Mouse (Mus musculus): ENCODE results near the gene Foxc1.

The Foxc1 gene

DNA sequence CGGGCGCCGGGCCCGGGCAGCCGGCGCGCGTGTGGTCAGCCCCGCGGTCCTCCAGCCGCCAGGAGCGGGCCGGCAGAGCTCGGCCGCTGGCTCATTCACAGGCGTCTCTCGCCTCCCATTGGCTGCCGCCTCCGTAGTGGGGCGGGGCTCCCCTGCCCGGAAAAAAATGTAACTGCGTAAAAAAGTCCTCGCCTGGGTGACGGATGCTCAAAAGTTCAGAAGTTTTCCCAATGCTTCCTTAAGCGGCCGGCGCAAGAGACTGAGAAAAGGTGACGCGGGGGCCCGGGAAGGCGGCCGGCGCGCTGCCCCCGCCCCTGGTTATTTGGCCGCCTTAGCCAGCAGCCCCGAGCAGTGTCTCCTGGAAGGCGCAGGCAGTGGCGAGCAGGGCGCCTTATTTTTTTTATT, at the start of gene Foxc1:
Gene Foxc1 (plus strand): TSS at position 206 of the 405 bp plus-strand sequence.
- DNase-seq (ENCODE audit: low read depth, low spot score), result peak; percentile 63

DNA sequence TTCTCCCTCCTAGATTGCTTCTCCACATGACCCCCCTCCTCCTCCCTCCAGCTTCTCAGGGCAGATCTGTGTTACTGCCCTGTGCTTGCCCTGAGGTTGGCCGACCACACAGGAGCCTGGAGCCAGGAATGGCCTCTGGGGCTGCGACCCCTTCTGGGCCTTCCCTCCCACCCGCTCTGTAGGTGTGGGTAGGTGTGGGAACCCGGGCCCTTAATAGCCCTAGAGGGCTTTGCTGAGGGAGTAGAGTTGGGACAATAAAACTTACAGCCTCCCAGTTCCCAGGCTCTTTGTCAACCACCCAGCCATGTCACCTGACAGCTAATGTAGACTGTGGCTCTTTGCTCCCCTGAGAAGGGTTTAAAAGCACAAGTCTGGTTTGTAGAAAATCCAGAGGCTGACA, 46.0 kb upstream of the Foxc1 start:
- no peak for DNase-seq (ENCODE audit: low read depth, low spot score)

DNA sequence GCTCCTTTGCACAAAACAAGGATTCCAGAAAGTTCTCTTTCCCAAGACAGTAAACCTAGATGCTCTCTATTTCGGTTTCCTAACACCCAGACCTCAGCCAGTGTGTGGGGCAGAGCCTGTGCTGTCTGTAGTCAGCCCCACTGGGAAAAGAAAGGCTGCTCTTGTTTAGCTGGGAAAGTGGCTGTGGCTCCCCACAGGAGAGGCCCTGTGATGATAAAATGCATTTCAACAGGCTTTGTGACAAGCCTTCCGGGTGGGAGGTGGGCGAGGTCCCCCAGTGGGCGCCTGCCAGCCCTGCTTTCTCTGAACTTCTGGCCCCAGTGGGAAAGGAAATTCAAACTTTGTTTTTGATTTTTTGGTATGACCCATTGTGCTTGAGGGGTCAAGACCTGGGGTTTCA, 45.4 kb upstream of the Foxc1 start:
- DNase-seq (ENCODE audit: low read depth, low spot score), result no peak

DNA sequence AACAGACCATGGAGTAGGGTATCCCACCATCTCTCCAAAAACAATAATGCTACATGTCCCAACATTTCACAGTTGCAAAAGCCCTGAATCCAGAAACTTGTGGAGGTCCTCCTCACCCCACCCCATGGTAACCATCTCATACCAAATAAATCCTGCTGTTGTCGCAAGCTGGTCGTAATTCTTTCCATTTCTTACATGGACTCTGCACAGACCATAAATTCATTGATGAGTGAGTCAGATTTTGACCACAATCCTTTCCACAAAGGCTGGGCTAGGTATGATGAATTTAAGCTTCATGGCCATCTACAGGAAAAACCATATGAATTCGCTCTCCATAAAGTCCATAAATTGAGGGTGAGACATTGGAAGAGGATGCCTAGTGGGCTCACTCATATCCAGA, 42.0 kb upstream of the Foxc1 start:
- no peak for DNase-seq (ENCODE audit: low read depth, low spot score)

DNA sequence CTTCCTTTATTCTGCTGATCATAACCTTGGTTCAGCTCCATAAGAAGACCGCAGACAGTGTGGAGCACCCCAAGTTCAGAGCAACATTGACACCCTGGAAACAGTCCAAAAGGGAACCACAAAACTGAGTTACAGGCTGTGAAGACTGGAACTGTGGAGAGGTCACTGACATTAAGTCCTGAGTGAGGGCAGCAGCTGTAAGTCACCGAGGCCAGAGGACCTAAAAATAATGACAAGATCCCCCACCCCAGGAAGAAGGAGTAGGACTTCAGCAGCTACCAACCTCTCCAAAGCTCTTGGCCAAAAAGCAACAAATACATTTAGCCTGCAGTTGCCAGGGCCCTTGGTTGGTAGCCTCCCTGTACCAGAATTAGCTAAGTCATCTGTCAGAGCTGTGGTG, 40.9 kb upstream of the Foxc1 start:
- DNase-seq (ENCODE audit: low read depth, low spot score), result no peak

DNA sequence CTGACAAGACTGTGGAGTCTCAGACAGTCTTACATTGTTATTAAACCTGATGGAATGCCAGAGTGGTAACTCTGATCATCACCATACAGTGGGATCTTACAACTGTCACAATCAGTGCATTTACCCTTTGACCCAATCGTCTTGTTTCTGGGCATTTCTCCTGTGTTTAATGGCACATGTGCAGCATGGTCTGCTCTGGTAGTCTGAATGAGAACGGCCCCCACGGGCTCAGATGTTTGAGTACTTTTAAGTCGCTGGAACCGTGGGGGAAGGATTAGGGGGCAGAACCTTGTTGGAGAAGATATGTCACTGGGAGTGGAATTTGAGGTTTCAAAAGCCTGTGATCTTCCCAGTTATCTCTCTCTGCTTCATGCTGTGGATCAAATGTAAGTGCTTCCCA, 33.6 kb upstream of the Foxc1 start:
- no peak for DNase-seq (ENCODE audit: low read depth, low spot score)

DNA sequence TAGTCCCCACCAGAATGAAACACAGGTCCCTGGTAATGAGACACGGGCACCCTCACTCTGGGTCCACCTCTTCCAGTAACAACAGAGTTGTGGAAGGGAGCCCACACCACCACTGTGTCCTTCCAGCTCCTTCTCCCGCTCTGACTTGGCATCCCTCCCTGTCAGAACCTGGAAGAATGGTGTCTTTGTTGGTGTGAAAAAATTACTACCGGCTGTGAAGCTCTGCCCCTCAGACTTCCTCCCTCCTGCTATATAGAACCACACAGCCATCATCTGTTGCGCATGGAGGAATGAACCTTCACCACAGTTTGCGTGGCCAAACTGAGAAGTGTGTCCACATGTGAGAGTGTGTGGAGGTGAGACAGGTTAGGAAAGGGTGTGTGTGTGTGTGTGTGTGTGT, 30.7 kb upstream of the Foxc1 start:
- no peak for DNase-seq (ENCODE audit: low read depth, low spot score)

DNA sequence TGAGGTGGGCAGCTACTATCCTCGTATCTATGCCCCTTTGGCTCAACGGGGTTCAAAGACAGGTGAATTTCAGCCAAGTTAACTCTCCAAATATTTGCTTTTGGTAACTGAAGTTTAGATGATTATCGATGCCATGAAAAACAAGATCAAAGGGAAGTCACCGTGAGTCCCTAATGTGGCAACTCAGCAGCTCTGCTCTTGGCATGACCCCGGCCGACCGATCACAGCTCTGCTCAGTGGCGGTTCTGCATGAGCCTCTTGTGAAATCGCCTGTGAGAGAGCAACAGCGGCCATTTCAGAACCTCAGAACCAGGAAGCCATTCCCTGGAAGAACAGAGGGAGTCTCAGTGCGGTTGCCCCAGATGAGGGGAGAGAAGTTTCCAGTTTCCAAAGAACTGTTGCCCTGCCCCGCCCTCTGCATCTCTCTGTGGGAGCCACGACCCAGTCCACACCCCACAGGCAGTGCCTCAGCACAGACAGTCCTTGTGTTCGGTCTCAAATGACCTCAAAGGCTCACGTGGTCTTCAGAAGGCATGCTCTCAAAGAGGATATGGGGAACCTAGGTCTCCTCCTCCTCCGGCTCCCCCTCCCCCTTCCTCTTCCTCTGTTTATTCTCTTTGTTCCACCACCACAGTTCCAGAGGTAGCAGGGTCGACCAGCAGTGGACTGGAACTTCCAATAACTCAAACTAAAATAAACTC, 27.0 kb upstream of the Foxc1 start:
- peak; percentile 62 for DNase-seq (ENCODE audit: low read depth, low spot score)

DNA sequence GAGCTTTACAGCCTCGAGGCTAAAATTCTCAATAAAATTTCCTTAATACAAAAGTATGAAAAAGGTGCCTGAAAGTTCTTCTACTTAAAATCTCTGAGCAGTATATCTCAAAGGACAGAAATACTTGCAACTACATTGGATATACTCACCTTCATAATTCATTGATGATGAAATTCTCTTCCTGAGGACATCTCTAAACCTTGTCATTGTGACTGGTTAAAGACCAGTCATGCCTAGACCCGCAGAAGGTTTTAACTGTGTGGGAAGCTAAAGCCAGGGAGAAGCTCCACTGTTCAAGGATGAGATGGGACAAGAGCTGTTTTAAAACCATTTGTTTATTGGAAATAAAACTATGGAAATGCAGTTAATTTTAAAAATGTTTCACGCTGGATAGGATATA, 26.1 kb upstream of the Foxc1 start:
- no peak for DNase-seq (ENCODE audit: low read depth, low spot score)

DNA sequence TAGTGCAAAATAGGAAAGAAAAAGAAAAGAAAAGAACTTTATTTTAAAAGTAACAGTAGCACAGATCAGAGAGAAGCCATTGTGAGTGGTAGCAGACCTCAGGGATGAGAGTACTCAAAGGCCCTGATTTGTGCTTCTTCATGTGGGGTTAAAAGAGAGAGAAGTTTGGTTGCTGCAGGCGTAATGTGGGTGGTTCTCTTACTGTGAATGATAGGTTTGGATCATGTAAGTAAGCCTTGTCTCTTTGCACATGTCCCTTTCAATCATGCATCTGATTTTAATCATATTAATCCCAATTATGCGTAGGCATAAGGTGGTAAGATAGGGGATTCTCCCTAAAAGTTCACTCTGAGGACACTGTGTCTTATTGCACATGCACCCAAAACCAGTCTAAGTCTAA, 24.4 kb upstream of the Foxc1 start:
- DNase-seq (ENCODE audit: low read depth, low spot score), result no peak

DNA sequence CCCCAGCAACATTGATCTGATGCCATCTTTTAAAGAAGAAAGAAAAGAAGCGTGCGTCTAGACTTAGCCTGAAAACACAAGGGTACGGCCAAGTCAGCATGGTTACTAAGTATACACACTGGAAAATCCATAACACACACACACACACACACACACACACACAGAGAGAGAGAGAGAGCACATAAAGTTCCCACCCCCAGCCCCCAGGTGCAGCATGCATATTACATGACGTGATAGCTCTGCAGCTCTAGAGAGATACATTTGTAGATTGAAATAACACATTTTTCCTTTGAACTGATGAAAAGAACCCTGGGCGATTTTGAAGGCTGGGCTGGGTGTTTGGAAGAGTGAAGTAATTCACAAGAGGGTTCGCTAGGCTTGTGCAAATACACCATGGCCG, 21.7 kb upstream of the Foxc1 start:
- no peak for DNase-seq (ENCODE audit: low read depth, low spot score)

DNA sequence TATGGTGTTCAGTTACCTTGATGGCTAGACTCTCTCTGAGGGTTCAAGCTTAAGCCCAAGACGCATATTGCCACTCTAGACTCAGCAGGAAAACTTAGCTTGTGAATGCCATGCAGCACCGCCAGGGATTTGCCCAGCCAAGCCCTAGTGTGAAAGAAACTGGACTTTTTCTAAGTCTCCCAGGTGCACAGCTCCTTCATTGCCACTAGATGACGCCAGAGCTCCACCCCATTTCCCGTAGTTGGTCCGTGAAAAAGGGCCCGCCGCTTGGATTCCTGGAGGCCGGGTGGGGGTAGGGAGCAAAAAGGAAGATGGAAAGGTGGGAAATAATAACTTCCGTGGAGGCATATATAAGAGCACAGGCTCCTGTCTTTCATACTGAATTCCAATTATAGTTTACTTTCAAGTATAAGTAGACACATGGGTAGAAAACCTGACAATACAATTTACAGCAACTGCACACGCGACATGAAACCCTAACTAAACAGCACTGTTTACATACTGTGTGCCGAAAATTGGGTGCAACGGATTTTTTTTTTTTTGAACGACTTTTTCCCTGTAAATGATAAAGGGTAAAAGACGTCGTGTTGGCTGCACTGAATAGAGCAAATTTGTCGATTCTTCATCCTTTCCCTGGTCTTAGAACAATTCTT, 13.8 kb upstream of the Foxc1 start:
- peak; percentile 77 for DNase-seq (ENCODE audit: low read depth, low spot score)

DNA sequence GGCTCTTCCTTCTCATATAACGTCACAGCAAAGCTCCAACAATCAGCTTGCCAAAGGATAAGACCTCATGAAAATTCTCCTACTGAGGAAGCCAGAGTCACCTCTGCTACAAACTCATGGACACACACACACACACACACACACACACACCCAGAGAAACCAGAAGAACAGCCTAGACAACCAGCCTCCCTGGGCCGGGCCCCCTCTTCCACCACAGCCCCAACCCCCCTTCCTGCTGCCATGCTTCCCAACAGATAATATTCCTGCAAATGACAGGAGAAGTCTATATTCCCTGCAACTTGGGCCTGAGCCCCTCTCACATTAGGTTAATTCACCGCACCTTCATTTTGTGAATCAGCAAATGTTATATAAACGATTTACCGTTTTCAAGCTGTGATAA, 13.3 kb upstream of the Foxc1 start:
- no peak for DNase-seq (ENCODE audit: low read depth, low spot score)

DNA sequence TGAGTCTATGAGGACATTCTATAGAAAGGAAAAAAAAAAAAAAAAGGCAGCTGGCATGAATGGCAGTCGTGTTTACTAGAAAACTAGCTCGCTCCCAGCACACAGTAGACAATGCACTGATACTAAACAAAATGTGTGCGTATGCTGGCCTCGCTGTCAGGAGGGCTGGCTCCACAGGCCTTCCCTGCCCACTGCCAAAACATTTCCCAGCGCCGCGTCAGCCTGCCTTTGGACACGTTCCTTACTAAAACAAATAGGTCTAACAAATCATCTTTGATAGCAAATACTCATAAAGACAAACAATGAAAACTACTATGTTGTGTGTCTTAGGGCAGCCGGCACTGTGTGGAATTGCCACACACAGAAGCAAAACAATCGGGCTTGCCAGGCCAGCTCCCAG, 9.1 kb upstream of the Foxc1 start:
- no peak for DNase-seq (ENCODE audit: low read depth, low spot score)

DNA sequence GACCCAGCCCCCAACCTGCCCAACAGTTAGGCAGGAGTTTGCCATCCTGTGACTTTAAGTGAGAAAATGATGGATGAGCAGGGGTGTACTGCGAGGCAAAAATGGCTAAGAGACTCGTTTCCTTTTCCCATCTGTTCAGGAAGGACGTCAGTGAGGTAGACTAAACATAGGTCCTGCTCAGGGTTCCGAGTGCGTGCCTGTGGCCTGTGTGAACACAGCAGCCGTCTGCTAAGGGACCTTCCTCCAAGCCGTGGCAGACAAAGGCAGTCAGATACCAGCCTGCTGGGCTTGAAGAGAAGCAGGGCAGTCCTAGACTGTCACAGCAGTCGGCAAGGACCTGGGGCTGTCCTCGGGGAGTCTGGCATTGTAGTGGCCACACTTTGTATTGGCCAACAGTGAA, 8.4 kb upstream of the Foxc1 start:
- no peak for DNase-seq (ENCODE audit: low read depth, low spot score)

DNA sequence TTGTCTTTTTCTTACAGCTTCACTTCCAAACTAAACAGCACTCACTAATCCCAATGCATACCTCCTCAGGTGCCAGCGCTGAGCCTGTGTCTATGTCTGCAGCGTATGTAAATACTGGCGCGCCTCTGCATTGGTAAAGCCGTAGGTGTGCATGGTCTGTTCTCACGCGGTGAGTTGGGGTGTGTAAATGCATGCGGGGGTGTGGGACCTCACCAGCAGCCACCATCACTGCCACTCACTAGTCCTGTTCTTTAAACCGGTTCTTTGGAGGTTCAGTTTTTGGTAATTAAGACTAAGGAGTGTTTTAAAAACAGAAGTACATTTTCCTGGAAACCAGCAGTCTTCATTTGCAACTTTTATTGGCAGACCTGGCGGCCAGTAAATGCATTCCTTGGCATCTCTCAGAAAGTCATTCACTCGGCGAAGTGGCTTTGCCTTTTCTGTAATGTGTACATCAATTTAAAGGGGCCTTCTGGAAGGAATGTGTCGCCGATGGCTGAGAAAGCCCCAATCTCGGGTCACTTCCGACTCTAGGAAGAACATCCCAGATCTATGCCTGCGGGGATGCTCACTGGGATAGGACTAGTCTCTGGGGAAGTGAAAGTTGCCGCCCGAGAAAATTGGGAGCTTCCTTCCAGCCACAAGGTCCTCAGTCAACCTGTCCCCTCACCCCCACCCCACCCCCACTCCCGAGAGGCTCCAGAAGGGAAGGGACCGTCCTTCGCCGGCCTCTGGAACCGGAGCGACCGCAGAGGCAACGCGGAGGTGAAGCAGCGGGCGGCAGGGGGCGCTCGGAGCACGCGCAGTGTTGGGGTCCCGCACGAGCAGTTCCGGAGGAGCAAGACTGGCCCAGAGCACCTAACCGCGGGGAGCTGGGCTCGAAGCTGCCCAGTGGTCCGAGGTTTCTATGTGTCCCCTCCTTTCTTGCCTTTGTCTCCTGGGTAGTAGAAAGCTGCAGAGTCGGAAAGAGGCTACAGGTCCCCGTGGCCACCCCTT, 5.6 kb upstream of the Foxc1 start:
- peak; percentile 69 for DNase-seq (ENCODE audit: low read depth, low spot score)

DNA sequence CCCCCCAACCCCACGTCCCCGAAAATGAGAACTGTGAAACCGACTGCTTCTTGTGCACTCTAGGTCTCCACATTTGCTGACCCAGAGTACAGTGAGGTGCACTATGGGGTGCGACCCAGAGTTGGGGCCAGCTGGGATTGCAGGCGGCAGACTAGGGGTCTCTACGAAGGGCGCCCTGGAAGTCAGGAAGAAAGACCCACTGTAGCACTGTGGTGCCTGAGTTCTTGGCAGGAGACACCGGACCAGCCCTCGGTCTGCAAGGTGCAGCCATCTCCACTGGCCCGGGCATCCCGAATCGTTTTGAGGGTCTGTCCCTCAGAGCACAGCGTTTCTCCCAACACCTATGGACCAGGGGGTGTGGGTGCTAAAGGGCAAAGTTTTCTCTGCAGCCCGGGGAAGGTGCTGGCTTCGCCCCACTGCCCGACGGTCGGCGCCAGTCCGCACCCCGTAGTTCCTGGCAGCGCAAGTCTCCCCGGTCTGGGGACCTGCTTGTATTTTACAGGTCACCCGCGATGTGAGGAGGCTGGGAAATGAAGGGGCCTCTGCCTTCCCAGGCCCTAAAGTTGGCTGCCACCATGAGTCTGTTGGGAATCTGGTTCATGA, 4.6 kb upstream of the Foxc1 start:
- DNase-seq (ENCODE audit: low read depth, low spot score), result no peak

DNA sequence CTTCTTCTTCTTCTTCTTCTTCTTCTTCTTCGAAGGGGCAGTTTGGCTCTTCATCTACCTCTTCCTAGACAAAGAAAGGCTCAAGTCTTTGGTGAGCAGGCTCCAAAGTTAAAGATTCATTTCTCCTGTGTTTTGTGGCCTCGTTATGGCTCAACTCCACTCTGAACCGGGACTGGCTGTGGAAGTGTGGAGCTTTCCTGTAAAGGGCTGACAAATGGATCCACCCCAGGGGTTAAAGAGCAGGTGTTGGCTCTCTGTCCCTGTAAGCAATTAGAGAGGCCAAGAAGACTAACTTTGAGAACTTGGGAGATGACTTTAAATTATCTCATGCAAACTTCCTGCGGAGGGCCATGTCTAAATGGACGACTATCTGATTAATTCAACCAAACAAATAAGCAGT, 4.0 kb upstream of the Foxc1 start:
- no peak for DNase-seq (ENCODE audit: low read depth, low spot score)

DNA sequence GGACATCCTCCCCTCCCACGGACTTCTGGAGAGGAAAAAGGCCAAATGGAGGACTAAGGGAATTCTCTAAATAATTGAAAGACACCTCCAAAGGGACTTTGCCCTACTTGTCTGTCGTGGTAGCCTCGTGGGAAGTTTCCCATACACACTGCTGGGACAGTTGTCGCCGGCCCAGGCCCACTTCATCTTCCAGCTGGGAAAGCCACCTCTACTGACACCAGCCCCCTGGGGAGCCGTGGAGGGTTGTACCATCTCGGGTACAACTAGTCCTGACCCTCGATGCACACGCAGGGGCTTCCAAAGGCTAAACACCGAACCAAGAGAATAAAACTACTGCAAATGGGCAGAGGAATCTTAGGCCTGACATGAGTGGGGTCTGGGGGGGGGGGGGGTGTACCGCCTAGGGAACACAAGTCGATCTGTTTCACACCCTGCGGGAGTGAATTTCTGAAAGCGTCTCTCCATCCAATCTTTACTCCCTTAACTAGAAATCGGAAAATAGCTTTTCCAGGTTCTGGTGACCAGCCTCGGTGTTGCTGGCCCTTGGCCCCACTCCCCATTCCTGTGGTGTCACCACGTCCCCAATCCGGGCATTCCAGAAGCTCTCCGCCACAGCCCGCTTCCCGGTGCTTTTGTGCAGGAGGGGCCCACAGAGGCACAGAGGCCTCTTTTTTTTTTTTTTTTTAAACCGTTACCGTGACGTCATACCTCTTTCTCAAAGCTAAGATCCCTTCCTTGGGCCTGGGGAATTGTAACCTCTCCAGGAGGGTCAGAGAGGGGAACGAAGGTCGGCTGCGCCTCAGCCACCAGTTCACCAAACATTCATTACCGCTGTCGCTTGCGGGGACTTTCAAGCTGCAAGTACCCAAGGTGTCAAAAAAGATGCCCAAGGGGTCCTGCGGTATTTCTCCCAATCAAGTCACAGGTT, 3.0 kb upstream of the Foxc1 start:
- peak; percentile 14 for DNase-seq (ENCODE audit: low read depth, low spot score)

DNA sequence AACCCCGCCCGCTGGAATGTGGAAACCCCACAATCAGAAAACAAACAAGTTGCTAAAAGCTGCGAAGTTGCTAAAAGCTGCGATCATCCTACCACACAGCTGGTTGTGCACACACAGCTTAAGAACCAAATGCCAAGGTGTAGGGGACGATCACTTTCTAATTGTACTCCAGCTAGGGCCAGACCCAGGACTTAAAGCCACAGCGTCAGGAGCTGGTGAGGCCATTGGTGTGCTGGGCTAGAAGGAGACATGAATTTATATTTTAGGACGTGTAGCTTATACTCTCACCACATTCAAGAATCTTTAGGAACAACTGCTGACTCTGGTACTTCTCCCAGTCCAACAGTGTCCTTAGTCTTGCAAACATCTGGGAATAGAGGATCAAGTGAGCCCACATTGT, 1.9 kb upstream of the Foxc1 start:
- peak; percentile 30 for DNase-seq (ENCODE audit: low read depth, low spot score)

Data from ES-CJ7 (cell line).